Mouse (Mus musculus) thymus, postnatal 36 days (tissue): ENCODE measurements at regions not wholly inside any gene's neighbourhood (a gene's known extent, or its start where the extent isn't known, plus 50 kb on each side); places are given as distances from the start of the nearest gene placed in this dataset.

ENCODE experiments used
- DNase-seq, 2 experiments: peaks; one replicate each; pipeline ENCODE4 v3.0.0; 2022; ENCODE audit warnings: mixed read lengths in 2 of 2

GRCm38 (mm10) chr4:127413997-127414964 lies 56.3 kb upstream of the Gjb5 start:
- DNase-seq = no peak
